In genomic region chr1:105358896-105359295, GRCm38 (mm10) we compare ENCODE assay signal across 29 mouse cellular contexts. TPM values are rescaled to one million over a fixed set of nuclear protein-coding genes. Genes with fewer than 3 reads are reported as not detected.
A peak's percentile ranks its signal among the peaks of the same experiment; 100 is the strongest.
DNase-seq lines count a peak whose midpoint lies in the region; ATAC-seq lines count a peak whose summit lies in the region.
"Had no signal": no experiment of that assay in that cellular context is flagged by ENCODE, and none has a peak within 500 bp of the region (broad histone marks: within the 10 kb centered on the region; RNA-seq: fewer than 3 reads in every experiment).

No protein-coding gene starts in this region.

- peaks cover 15% of the 10 kb centered on the region for H3K4me1 ChIP-seq in kidney, embryonic 15.5 days
- H3K4me1 ChIP-seq in limb, embryonic 10.5 days: peaks cover 23% of the 10 kb centered on the region
- H3K4me1 ChIP-seq: intestine, embryonic 15.5 days had no signal

- no peak overlapping the region for H3K4me2 ChIP-seq in kidney, embryonic 15.5 days
- H3K4me2 ChIP-seq: embryonic facial prominence, embryonic 15.5 days; forebrain, embryonic 12.5 days; intestine, embryonic 15.5 days; liver, embryonic 12.5 days; midbrain, embryonic 11.5 days had no signal

- no peak for ATAC-seq in kidney, embryonic 15.5 days (replicated peaks; ENCODE audit: low FRiP score)
- ATAC-seq: activated CD4-positive, CD25-positive, alpha-beta regulatory T cell, adult 4 months; forebrain, postnatal 0 days; hindbrain, postnatal 0 days; intestine, embryonic 15.5 days; liver, embryonic 12.5 days; liver, postnatal 0 days; midbrain, embryonic 16.5 days had no signal

- WGBS in kidney, embryonic 15.5 days: 56% methylated on average over 4 of the region's 4 CpGs
- 64% methylated on average over 4 of the region's 4 CpGs for WGBS in limb, embryonic 10.5 days

- H3K27me3 ChIP-seq in kidney, embryonic 15.5 days: peaks cover 8% of the 10 kb centered on the region; the same call in 1 of the 2 replicates
- peaks cover 56% of the 10 kb centered on the region for H3K27me3 ChIP-seq in limb, embryonic 10.5 days (ENCODE audit: low read depth, poor library complexity, severe bottlenecking)
- H3K27me3 ChIP-seq: intestine, embryonic 15.5 days had no signal

- H3K36me3 ChIP-seq in kidney, embryonic 15.5 days: no peaks in the 10 kb centered on the region
- no peaks in the 10 kb centered on the region for H3K36me3 ChIP-seq in limb, embryonic 10.5 days
- H3K36me3 ChIP-seq: embryonic facial prominence, embryonic 10.5 days; embryonic facial prominence, embryonic 15.5 days; forebrain, embryonic 12.5 days; hindbrain, embryonic 10.5 days; intestine, embryonic 15.5 days; liver, embryonic 12.5 days had no signal

- DNase-seq in cerebellum, postnatal 25 days: peak; percentile 44 to 45
- DNase-seq in cerebellum, postnatal 36 days: no peak
- DNase-seq in kidney, adult 11 months: peak; percentile 29
- DNase-seq in retina, postnatal 1 day: peak; percentile 9
- no peak for DNase-seq in retina, embryonic 14.5 days (ENCODE audit: low spot score)
- DNase-seq in limb, embryonic 10.5 days (ENCODE audit: low spot score): no peak
- DNase-seq: adrenal gland, adult 8-10 months; B cell, adult 2 months; forebrain, postnatal 0 days; heart, postnatal 14 days; liver, postnatal 0 days; lung, postnatal 36 days; right cerebral cortex, postnatal 4 days; thymus, adult 18-20 months; thymus, postnatal 25 days had no signal

- H3K4me3 ChIP-seq in kidney, embryonic 15.5 days (replicated peaks): no peak overlapping the region
- H3K4me3 ChIP-seq in limb, embryonic 10.5 days: no peak overlapping the region
- H3K4me3 ChIP-seq: embryonic facial prominence, embryonic 10.5 days; embryonic facial prominence, embryonic 15.5 days; forebrain, embryonic 12.5 days; hindbrain, embryonic 10.5 days; intestine, embryonic 15.5 days; layer of hippocampus, adult 2 months; left cerebral cortex, adult 2 months; liver, embryonic 12.5 days had no signal

- no peak overlapping the region for H3K9ac ChIP-seq in kidney, embryonic 15.5 days
- H3K9ac ChIP-seq: embryonic facial prominence, embryonic 15.5 days; forebrain, embryonic 12.5 days; forebrain, postnatal 0 days; intestine, embryonic 15.5 days; liver, embryonic 12.5 days; liver, postnatal 0 days had no signal

- no peaks in the 10 kb centered on the region for H3K9me3 ChIP-seq in kidney, embryonic 15.5 days (replicated peaks)
- no peaks in the 10 kb centered on the region for H3K9me3 ChIP-seq in limb, embryonic 10.5 days (replicated peaks)
- H3K9me3 ChIP-seq: embryonic facial prominence, embryonic 10.5 days; embryonic facial prominence, embryonic 15.5 days; forebrain, embryonic 12.5 days; hindbrain, embryonic 10.5 days; intestine, embryonic 15.5 days; liver, embryonic 12.5 days had no signal

- H3K27ac ChIP-seq in kidney, embryonic 15.5 days: no peak overlapping the region
- no peak overlapping the region for H3K27ac ChIP-seq in limb, embryonic 10.5 days
- H3K27ac ChIP-seq: embryonic facial prominence, embryonic 10.5 days; embryonic facial prominence, embryonic 15.5 days; forebrain, embryonic 12.5 days; hindbrain, embryonic 10.5 days; hindbrain, postnatal 0 days; intestine, embryonic 15.5 days; layer of hippocampus, adult 2 months; left cerebral cortex, adult 2 months; liver, embryonic 12.5 days; stomach, postnatal 0 days had no signal

RNA-seq across cellular contexts. Expression of gene Rnf152, which starts 2.4 kb away (rescaled TPM):
- polyA plus RNA-seq in kidney, embryonic 15.5 days (2015; fragmentation: Nextera tagmentation; extraction: Ambion mirVana): 0.80 and 0.83 TPM in 2 replicates
- polyA plus RNA-seq in limb, embryonic 10.5 days (2016; fragmentation: Nextera tagmentation; extraction: Ambion mirVana): 0.11 and 0.16 TPM in 2 replicates

Comparison
In these comparisons a context has a peak if more than half of its experiments do, and no peak if none do; other contexts are left out.
1. DNase-seq: peak in cerebellum, postnatal 25 days (2 of 2), kidney, adult 11 months (single experiment) and retina, postnatal 1 day (single experiment); none in cerebellum, postnatal 36 days (0 of 2), retina, embryonic 14.5 days (single experiment) and limb, embryonic 10.5 days (single experiment).